Mouse (Mus musculus) fibroblast of lung, adult 2 months (primary cell): ENCODE measurements around the gene Tspo.

Source experiments
- DNase-seq: peaks from one replicate; pipeline ENCODE4 v3.0.0-alpha.2; 2011; ENCODE audit warnings: low read depth

The Tspo gene

DNA sequence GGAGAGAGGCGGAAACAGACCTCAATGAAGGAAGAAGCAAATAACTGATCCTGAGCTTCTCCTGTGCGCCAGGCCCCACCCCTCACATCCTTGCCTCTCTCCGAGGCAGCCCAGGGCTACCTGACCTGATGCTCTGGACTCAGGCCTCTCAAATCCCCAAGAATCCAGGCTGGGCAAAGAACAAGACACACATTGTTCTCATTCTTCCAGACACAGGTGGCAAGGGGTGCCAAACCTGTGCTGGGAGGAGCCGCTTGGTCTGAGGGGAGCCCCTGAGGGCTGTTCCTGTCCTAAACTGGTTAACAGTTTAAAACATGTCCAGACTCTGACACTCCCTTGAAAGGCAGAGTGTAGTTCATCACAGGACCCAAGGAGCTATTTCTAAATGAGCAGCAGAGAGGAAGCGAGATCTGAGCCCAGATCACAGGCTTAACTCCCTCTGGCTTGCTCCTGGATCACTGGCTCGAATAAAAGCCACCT, 21.4 kb downstream of the Tspo start:
- DNase-seq: no peak

- DNase-seq: no peak
Observed at GRCm38 (mm10) chr15:83590841-83591240, 27.4 kb downstream of the Tspo start.

GRCm38 (mm10) chr15:83591758-83592157, 28.4 kb downstream of the Tspo start:
- DNase-seq: no peak

- no peak for DNase-seq
Observed at GRCm38 (mm10) chr15:83592260-83593188, 29.1 kb downstream of the Tspo start.

DNA sequence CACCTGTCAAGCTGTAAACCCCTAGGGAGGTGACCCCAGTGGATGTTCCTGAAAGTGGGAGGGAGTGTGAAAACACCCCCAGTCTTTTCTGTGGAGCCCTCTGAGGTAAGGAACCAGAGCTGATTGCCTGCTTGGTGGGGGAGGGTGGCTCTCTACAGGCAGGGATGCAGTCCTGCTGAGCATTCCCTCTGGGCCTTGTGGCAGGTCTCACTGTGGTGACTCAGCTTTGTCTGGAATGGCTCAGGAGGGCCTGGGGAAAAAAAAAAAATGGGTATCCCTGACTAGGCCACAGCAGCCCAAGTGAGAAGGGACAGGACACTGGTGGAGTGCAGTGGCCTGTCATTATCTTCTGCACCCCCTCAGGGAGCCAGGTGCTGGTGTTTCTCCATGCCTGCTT, 29.8 kb downstream of the Tspo start:
- no peak for DNase-seq

- no peak for DNase-seq
Observed at GRCm38 (mm10) chr15:83593702-83594512, 30.5 kb downstream of the Tspo start.

DNA sequence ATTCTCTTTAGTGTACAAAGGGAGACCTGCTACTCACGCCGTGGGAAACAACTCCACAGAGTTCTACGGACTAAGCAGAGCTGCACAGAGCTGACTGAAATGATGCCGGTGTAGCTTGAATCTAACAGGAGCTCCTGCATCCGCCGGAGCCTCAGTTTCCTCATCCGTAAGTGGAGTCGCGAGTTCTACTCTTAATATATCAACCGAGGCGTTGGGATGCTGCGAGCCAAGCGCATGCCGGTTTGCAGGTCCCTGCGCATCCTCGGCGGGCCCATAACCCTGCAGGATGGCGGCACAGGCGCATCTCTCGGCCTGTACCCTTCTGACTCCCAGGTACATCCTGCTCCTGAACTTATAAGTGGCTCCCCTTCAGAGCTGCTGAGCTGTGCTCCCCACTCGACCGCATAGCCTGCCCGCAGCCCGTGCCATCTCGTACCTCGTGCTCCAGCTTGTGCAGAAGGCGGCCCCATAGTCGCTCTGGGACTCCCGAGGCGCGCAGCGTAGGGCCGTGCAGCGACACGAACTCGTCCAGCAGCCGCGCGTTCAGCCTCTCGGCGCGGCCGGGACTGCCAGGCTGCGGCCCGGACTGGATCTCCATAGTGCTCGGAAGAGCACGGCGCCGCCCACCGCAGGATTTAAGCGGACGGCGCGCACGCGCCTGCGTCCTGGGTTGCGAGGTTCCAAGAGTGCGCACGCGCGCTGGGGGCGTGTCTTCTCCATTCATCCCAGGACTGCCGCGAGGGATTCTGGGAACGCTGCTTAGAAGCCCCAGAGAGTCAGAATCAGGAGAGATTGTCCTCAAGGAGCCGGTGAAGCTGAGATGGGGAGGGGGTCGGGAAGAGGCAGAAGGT, 31.3 kb downstream of the Tspo start, which contains the start of gene Ttll12:
TSS of gene Ttll12 (minus strand) at position 645 of the 851 bp plus-strand sequence.
- peak; percentile 93 for DNase-seq

DNA sequence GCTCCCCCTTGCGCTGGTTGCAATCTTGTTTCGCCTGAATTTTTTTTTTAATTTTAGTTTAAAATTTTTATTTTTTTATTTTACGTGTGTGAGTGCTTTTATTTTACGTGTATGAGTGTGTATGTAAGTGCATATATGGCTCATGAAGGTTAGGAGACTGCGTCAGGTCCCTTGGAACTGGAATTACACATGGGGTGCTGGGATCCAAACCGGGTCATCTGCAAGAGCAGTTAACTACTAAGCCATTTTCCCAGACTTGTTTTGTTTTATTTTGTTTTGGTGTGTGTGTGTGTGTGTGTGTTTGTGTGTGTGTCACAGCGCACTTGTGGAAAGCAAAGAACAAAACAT, 31.9 kb downstream of the Tspo start:
- DNase-seq: no peak

DNA sequence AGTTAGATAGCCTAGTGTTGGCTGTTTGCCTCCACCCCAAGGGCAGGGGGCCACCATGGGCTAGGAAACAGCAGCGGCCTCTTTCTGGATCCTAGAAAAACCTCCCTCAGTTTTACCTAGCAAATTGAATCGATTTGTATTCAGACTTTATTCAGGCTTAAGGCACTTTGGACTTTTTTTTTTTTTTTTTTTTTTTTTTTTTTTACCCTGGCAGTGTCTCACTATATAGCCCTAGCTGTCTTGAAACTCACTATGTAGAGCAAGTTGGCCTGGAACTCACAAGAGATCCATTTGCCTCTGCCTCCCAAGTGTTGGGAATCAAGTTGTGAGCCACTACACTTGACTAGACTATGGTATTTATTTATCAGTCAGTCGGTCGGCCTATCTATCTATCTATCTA, 33.4 kb downstream of the Tspo start:
- DNase-seq: no peak

DNA sequence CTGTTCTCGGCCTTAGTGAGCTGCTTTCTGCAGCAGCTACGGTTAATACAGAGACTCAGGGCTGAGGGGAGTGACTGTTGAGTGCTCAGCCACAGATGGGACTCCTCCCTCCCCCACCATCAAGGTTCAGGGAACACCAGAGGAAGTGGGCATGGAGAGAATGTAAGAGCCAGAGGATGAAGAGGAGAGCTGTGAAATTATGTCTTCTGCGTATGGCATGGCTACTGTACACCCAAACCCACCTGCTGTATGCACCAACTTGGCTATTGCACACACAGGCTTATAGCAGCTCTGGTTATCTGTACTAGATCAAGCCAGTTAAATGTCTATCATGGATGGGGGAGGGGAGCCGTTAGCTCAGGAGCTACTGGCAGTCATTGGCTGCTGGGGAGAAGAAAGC, 37.8 kb downstream of the Tspo start:
- no peak for DNase-seq

GRCm38 (mm10) chr15:83602372-83603045, 39.1 kb downstream of the Tspo start:
- DNase-seq: no peak

- no peak for DNase-seq
Observed at GRCm38 (mm10) chr15:83603046-83603396, 39.6 kb downstream of the Tspo start.

GRCm38 (mm10) chr15:83603426-83603825, 40.0 kb downstream of the Tspo start:
- DNase-seq: no peak

- no peak for DNase-seq
Observed at GRCm38 (mm10) chr15:83606216-83606615, 42.8 kb downstream of the Tspo start.

DNA sequence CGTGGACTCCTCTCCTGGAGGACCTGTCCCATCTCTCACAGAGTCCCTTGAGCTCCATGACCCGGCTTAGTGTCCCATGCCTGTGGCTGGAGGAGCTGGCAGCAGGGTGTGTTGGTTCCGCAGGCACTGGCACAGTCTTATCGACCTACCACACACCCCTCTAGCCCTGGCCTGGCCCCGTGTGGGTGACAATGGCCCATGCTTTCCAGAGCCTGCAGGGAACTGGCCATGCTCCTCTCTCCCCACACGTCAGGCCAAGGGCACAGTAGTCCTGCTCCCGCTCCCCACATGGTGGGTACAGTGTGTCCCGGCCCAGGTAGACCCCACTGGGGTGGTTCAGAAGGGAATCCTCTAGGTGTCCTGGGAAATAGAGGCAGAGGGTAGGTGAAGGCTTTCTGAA, 43.3 kb downstream of the Tspo start:
- no peak for DNase-seq

GRCm38 (mm10) chr15:83607115-83607802, 43.9 kb downstream of the Tspo start:
- no peak for DNase-seq

DNA sequence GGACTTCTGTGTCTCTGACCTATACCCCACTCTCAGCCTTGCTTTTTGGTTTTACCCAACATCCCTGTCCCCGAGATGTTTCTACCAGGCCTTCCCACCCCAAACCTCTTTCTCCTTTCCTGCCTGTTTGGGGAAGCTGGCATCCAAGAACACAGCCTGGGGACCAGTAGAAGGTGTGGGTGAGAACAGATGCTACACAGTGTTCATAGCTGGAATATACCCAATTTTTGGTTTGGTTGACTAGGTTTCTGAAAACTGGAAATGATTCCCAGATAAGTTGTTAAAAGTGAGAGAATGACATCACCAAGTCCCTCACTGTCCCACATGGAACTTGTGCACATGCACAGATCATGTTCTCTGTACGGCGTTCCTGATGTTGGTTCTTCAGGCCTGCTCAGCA, 51.9 kb downstream of the Tspo start:
- no peak for DNase-seq
